Mouse (Mus musculus) urinary bladder, postnatal 0 days (tissue): ENCODE results near the gene Gm11027. TPM values are rescaled to one million over a fixed set of nuclear protein-coding genes. Genes with fewer than 3 reads are reported as not detected.

Source experiments
- microRNA-seq: library from miRNA; unstranded; fragments of <30 nt; microRNA quantifications from one replicate; pipeline ENCODE4, GENCODE M21; 2016
- polyA plus RNA-seq: library from polyadenylated mRNA; unstranded; fragments of >200 nt; fragmentation: Nextera tagmentation; extraction: Ambion mirVana; gene quantifications from 2 replicates; pipeline ENCODE4 v1.2.1, GENCODE M21; 2015

The Gm11027 gene
- not detected in 2 replicates for polyA plus RNA-seq

GRCm38 (mm10) chr12:116275086-116275485 is at the start of gene Gm11027:
TSS of gene Gm11027 (plus strand) at chr12:116275386.

GRCm38 (mm10) chr12:116262555-116263341 is 12.4 kb upstream of the Gm11027 start, which contains the start of gene Wdr60:
TSS of gene Wdr60 (minus strand) at chr12:116263022.

GRCm38 (mm10) chr12:116280653-116281364 is 5.6 kb downstream of the Gm11027 start, which contains the start of gene Esyt2:
TSS of gene Esyt2 (plus strand) at chr12:116281196.

Small RNA genes within 50 kb of the gene (microRNA-seq; reads per million reads assigned to microRNA genes)
- gene Gm23190, result not detected

Other genes starting within 250 kb of the Gm11027 start
- 24.2 and 26.7 TPM in 2 replicates for gene Zfp386, start 227.7 kb upstream of the Gm11027 start, polyA plus RNA-seq
- gene Vipr2, start 197.7 kb upstream of the Gm11027 start, polyA plus RNA-seq, result 0.26 and 0.34 TPM in 2 replicates
- 7.3 and 8.9 TPM in 2 replicates for gene Wdr60, start 12.4 kb upstream of the Gm11027 start, polyA plus RNA-seq
- gene Esyt2, start 5.8 kb downstream of the Gm11027 start, polyA plus RNA-seq, result 25.9 and 30.2 TPM in 2 replicates
- 6.6 and 11.1 TPM in 2 replicates for gene Ncapg2, start 130.0 kb downstream of the Gm11027 start, polyA plus RNA-seq
- gene Ptprn2, start 210.3 kb downstream of the Gm11027 start, polyA plus RNA-seq, result 0.13 TPM in 1 of 2 replicates, not detected in the other